Mouse (Mus musculus): Measurements from ENCODE around the gene Cnnm2. TPM values are rescaled to one million over a fixed set of nuclear protein-coding genes. Genes with fewer than 3 reads are reported as not detected.

The Cnnm2 gene
- total and polyA plus RNA-seq, 2 experiments = 4.4 to 6.3 TPM

DNA sequence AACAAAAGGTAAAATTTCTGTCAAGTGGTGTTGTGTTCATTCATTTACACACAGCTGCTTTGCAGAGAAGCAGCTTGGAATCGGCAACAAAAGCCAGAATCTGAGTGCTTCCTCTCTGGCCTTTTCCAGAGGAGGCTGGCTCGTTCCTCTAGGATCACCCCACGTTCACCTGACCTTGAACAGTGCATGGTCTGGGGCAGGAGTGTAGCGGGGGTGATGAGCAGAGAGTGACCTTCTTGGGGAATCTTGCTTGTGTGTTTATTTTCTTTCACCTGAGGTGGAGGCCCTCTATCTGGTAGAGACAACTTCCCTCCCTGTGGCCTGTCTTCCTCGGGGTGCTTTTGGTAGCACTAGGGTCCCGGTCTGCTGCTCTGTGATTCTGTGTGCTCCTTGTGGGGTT is 94.8 kb downstream of the Cnnm2 start:
- H3K4me3 ChIP-seq (ENCODE audit: insufficient read depth, low read depth, low read length) = no peak overlapping the region
- no peaks in the 10 kb centered on the region for H3K4me1 ChIP-seq (ENCODE audit: control insufficient read depth, insufficient read depth, low read length)
- no peak overlapping the region for H3K27ac ChIP-seq (replicated peaks; ENCODE audit: insufficient read depth, low read depth, low read length)
- no peaks in the 10 kb centered on the region for H3K27me3 ChIP-seq (ENCODE audit: control insufficient read depth, insufficient read depth, low read length)
- TF ChIP-seq CTCF (IDR thresholded peaks at IDR 0.05; ENCODE audit: low read depth, low read length) (no peak), POLR2A (IDR thresholded peaks at IDR 0.05; ENCODE audit: extremely low read depth, insufficient read depth, low read length) (no peak)
- H3K9ac ChIP-seq (ENCODE audit: low read depth, low read length) = no peak overlapping the region
- WGBS = 80% methylated on average over 6 of the region's 6 CpGs
- H3K36me3 ChIP-seq (ENCODE audit: control insufficient read depth, insufficient read depth, low read length) = no peaks in the 10 kb centered on the region; the same call in 1 of the 2 replicates
- H3K79me2 ChIP-seq (ENCODE audit: control insufficient read depth, insufficient read depth, low read length) = no peaks in the 10 kb centered on the region
- DNase-seq (ENCODE audit: extremely low read depth, low read depth, low spot score) = no peak

DNA sequence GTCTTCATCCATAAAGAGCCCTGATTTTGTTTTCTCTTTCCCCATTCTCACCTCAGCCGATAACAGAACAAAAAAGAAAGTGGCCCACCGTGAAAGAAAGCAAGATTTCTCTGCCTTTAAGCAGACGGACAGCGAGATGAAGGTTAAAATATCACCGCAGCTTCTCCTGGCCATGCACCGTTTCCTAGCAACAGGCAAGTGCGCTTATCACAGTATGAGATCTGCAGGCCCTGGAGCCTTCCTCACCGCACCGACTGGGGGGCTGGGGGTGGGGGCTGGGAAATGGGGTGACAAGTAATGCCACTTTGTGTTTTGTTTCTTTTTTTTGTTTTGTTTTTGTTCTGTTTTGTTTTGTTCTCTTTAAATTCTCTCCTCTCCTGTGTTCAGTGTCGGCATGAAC is 95.4 kb downstream of the Cnnm2 start:
- no peaks in the 10 kb centered on the region for H3K79me2 ChIP-seq (ENCODE audit: control insufficient read depth, insufficient read depth, low read length)
- TF ChIP-seq POLR2A (IDR thresholded peaks at IDR 0.05; ENCODE audit: extremely low read depth, insufficient read depth, low read length) (no peak), CTCF (IDR thresholded peaks at IDR 0.05; ENCODE audit: low read depth, low read length) (no peak)
- DNase-seq (ENCODE audit: extremely low read depth, low read depth, low spot score) = no peak
- H3K4me3 ChIP-seq (ENCODE audit: insufficient read depth, low read depth, low read length) = no peak overlapping the region
- H3K27me3 ChIP-seq (ENCODE audit: control insufficient read depth, insufficient read depth, low read length) = no peaks in the 10 kb centered on the region
- H3K9ac ChIP-seq (ENCODE audit: low read depth, low read length) = no peak overlapping the region
- H3K4me1 ChIP-seq (ENCODE audit: control insufficient read depth, insufficient read depth, low read length) = no peaks in the 10 kb centered on the region
- WGBS = 81% methylated on average over 10 of the region's 10 CpGs
- H3K36me3 ChIP-seq (ENCODE audit: control insufficient read depth, insufficient read depth, low read length) = no peaks in the 10 kb centered on the region; the same call in 1 of the 2 replicates
- no peak overlapping the region for H3K27ac ChIP-seq (replicated peaks; ENCODE audit: insufficient read depth, low read depth, low read length)

DNA sequence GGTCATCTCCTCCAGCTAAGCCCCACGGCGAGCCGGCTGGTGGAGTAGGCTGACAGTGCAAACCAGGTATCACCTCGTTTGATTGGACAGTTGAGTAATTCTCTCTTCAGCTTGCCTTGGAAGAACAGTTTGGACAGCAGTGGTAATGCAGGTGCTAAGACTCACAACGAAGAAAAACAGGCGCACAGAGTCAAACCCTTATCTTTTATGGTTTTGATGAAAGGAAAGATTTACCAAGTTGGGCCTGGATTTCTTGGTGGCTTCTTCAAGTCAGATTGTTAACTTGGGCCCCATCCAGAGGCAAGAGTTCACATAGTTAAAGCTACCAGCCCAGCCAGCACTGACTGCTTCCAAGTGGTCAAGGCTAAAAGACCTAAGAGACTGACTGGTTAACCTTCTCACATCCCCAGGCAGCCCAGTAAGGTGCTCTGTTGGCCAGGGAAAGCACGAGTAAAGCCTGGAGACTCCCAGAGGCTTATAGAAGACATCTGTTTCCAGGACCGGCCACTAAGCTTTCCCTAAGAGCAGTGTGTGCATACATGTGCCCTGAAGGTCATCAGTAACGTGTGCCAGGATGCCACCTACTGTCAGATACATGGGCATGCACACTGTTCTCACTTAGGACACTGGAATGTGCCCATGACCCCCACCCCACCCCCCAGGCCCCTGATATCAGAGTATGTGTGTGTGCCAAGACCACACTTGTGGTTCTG is 96.0 kb downstream of the Cnnm2 start:
- no peaks in the 10 kb centered on the region for H3K79me2 ChIP-seq (ENCODE audit: control insufficient read depth, insufficient read depth, low read length)
- H3K9ac ChIP-seq (ENCODE audit: low read depth, low read length) = no peak overlapping the region
- H3K4me3 ChIP-seq (ENCODE audit: insufficient read depth, low read depth, low read length) = no peak overlapping the region
- 71% methylated on average over 9 of the region's 9 CpGs for WGBS
- peak; percentile 40 for DNase-seq (ENCODE audit: extremely low read depth, low read depth, low spot score)
- no peaks in the 10 kb centered on the region for H3K27me3 ChIP-seq (ENCODE audit: control insufficient read depth, insufficient read depth, low read length)
- no peaks in the 10 kb centered on the region; the same call in 1 of the 2 replicates for H3K36me3 ChIP-seq (ENCODE audit: control insufficient read depth, insufficient read depth, low read length)
- H3K4me1 ChIP-seq (ENCODE audit: control insufficient read depth, insufficient read depth, low read length) = no peaks in the 10 kb centered on the region
- TF ChIP-seq POLR2A (IDR thresholded peaks at IDR 0.05; ENCODE audit: extremely low read depth, insufficient read depth, low read length) (no peak), CTCF (IDR thresholded peaks at IDR 0.05; ENCODE audit: low read depth, low read length) (peak; percentile 53)
- no peak overlapping the region for H3K27ac ChIP-seq (replicated peaks; ENCODE audit: insufficient read depth, low read depth, low read length)

DNA sequence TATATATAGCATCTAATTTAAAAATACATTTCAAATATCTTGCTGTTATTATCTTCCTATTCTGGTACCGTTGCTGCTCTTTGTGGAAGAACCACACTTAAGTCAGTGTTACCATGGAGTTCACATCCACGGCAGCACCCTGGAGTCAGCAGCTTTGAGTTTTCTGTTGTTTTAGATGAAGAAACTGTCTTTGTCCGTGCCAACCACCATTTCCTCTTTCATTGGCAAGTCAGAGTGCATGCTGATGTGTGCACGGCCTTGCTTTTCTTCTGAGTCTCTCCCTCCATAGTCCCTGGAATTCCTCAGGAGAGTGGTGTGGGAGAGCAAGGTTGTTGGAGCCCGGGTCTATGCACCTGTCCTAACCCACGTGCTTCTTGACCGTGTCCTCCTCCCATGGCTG is 96.8 kb downstream of the Cnnm2 start:
- DNase-seq (ENCODE audit: extremely low read depth, low read depth, low spot score) = no peak
- 85% methylated on average over 7 of the region's 7 CpGs for WGBS
- Histone ChIP-seq H3K27me3 (ENCODE audit: control insufficient read depth, insufficient read depth, low read length) (no peaks in the 10 kb centered on the region), H3K4me3 (ENCODE audit: insufficient read depth, low read depth, low read length) (no peak overlapping the region), H3K36me3 (ENCODE audit: control insufficient read depth, insufficient read depth, low read length) (no peaks in the 10 kb centered on the region; the same call in 1 of the 2 replicates), H3K27ac (replicated peaks; ENCODE audit: insufficient read depth, low read depth, low read length) (no peak overlapping the region), H3K79me2 (ENCODE audit: control insufficient read depth, insufficient read depth, low read length) (no peaks in the 10 kb centered on the region), H3K9ac (ENCODE audit: low read depth, low read length) (no peak overlapping the region), H3K4me1 (ENCODE audit: control insufficient read depth, insufficient read depth, low read length) (no peaks in the 10 kb centered on the region)
- TF ChIP-seq POLR2A (IDR thresholded peaks at IDR 0.05; ENCODE audit: extremely low read depth, insufficient read depth, low read length) (no peak), CTCF (IDR thresholded peaks at IDR 0.05; ENCODE audit: low read depth, low read length) (no peak)

DNA sequence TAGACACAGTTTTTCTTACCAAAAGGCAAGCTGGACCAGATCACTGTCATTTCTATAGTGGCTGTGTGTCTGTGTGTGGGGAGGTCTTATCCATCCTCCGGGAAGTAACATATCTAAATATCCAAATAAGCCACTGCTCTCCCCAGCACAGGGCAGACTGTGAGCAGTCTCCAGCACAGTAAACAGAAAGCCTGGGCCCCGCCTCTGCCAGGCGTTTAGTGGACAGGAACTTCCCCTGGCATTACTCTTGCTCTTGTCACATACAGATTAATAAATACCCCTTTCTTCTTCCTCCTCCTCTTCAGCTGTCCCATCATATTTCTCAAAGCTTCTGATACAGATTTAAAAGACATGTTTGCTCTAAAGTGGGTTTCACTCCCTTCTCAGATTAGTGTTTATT is 101.2 kb downstream of the Cnnm2 start:
- DNase-seq (ENCODE audit: extremely low read depth, low read depth, low spot score) = no peak
- Histone ChIP-seq H3K79me2 (ENCODE audit: control insufficient read depth, insufficient read depth, low read length) (no peaks in the 10 kb centered on the region), H3K36me3 (ENCODE audit: control insufficient read depth, insufficient read depth, low read length) (no peaks in the 10 kb centered on the region; the same call in 1 of the 2 replicates), H3K27me3 (ENCODE audit: control insufficient read depth, insufficient read depth, low read length) (no peaks in the 10 kb centered on the region), H3K9ac (ENCODE audit: low read depth, low read length) (no peak overlapping the region), H3K27ac (replicated peaks; ENCODE audit: insufficient read depth, low read depth, low read length) (no peak overlapping the region), H3K4me1 (ENCODE audit: control insufficient read depth, insufficient read depth, low read length) (no peaks in the 10 kb centered on the region), H3K4me3 (ENCODE audit: insufficient read depth, low read depth, low read length) (no peak overlapping the region)
- TF ChIP-seq POLR2A (IDR thresholded peaks at IDR 0.05; ENCODE audit: extremely low read depth, insufficient read depth, low read length) = no peak
- TF ChIP-seq CTCF (IDR thresholded peaks at IDR 0.05; ENCODE audit: low read depth, low read length) = no peak
- 55% methylated on average over 3 of the region's 3 CpGs for WGBS

DNA sequence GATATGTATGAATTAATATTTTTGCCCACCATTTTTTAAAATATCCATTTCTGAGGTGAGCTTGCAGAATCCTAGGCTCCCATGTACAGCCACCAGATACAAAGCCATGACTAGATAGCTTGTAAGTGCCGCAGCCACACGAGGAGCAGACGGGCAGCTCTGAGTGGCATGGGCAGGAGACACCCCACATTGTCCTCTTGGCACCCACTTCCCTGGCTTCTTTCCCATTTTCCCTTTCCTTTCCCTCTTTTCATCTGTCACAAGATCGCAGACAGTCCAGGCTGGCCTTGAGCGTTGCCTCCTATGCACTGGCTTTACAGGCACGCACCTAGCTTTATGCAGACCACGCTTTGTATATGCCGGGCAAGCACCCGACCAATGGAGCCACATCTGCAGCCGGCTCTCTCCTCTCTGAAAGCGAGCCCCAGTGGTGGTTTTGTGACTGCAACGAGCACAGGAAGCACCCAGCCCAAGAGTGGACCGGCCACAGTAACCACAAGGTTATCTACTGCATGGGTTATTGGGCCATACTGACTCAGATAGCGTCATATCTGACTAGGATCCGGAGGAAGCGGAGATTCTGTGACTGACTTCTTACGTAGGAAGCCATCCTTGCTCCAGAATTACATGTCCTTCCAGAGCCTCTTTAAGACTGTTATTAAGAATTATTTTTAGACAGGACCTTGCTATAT is 102.0 kb downstream of the Cnnm2 start:
- Histone ChIP-seq H3K9ac (ENCODE audit: low read depth, low read length) (no peak overlapping the region), H3K4me1 (ENCODE audit: control insufficient read depth, insufficient read depth, low read length) (no peaks in the 10 kb centered on the region)

More for the DNA sequence above, 102.0 kb downstream of the Cnnm2 start:
- no peak for TF ChIP-seq POLR2A (IDR thresholded peaks at IDR 0.05; ENCODE audit: extremely low read depth, insufficient read depth, low read length)
- no peak for TF ChIP-seq CTCF (IDR thresholded peaks at IDR 0.05; ENCODE audit: low read depth, low read length)
- DNase-seq (ENCODE audit: extremely low read depth, low read depth, low spot score) = no peak
- Histone ChIP-seq H3K27me3 (ENCODE audit: control insufficient read depth, insufficient read depth, low read length) (no peaks in the 10 kb centered on the region), H3K27ac (replicated peaks; ENCODE audit: insufficient read depth, low read depth, low read length) (no peak overlapping the region), H3K4me3 (ENCODE audit: insufficient read depth, low read depth, low read length) (no peak overlapping the region), H3K36me3 (ENCODE audit: control insufficient read depth, insufficient read depth, low read length) (no peaks in the 10 kb centered on the region; the same call in 1 of the 2 replicates), H3K79me2 (ENCODE audit: control insufficient read depth, insufficient read depth, low read length) (no peaks in the 10 kb centered on the region)
- WGBS = 74% methylated on average over 17 of the region's 17 CpGs
